Mouse (Mus musculus): ENCODE results near the gene Ubald1. TPM values are rescaled to one million over a fixed set of nuclear protein-coding genes. Genes with fewer than 3 reads are reported as not detected.

Gene Ubald1
- 10 to 100 TPM; 95.8 to 96.4 TPM for total RNA-seq (2021)
- long read RNA-seq, experiment 1, full-length matches to known transcripts, result 56 of 75 reads
- long read RNA-seq, experiment 1, partial matches to known transcripts, result 13 of 75 reads
- long read RNA-seq, experiment 1, other reads (novel, unspliced or antisense), result 6 of 75 reads
- long read RNA-seq, experiment 2, full-length matches to known transcripts, result 70 of 109 reads
- long read RNA-seq, experiment 2, partial matches to known transcripts, result 18 of 109 reads
- long read RNA-seq, experiment 2, other reads (novel, unspliced or antisense), result 21 of 109 reads

GRCm38 (mm10) chr16:4880136-4880825 is at the start of gene Ubald1:
Gene Ubald1 (minus strand): TSS chr16:4880315.
- peak within 1 kb of the TSS; percentile 100 for H3K4me3 ChIP-seq
- no peak for TF ChIP-seq CTCF (conservative IDR thresholded peaks at IDR 0.05)
- peak; percentile 98 to 99 for DNase-seq (ENCODE audit: low spot score in 2 of 2)
- H3K27ac ChIP-seq, result peak within 1 kb of the TSS; percentile 99

- no peak overlapping the region for H3K4me3 ChIP-seq
- DNase-seq (ENCODE audit: low spot score in 2 of 2), result no peak
Measured at GRCm38 (mm10) chr16:4928474-4928873, 48.4 kb upstream of the Ubald1 start.

GRCm38 (mm10) chr16:4927967-4928366 is 47.9 kb upstream of the Ubald1 start:
- no peak for DNase-seq (ENCODE audit: low spot score in 2 of 2)
- no peak for TF ChIP-seq CTCF (conservative IDR thresholded peaks at IDR 0.05)
- peak overlapping the region; percentile 19; the same call in 1 of the 2 replicates for H3K27ac ChIP-seq

More at GRCm38 (mm10) chr16:4928474-4928873, 48.4 kb upstream of the Ubald1 start:
- no peak for TF ChIP-seq CTCF (conservative IDR thresholded peaks at IDR 0.05)
- peak overlapping the region; percentile 19; the same call in 1 of the 2 replicates for H3K27ac ChIP-seq

GRCm38 (mm10) chr16:4923996-4924395 is 43.9 kb upstream of the Ubald1 start:
- Histone ChIP-seq H3K27ac (peak overlapping the region; percentile 36; the same call in 1 of the 2 replicates), H3K4me3 (no peak overlapping the region)
- no peak for TF ChIP-seq CTCF (conservative IDR thresholded peaks at IDR 0.05)
- DNase-seq (ENCODE audit: low spot score in 2 of 2), result no peak

More at GRCm38 (mm10) chr16:4927967-4928366, 47.9 kb upstream of the Ubald1 start:
- H3K4me3 ChIP-seq, result no peak overlapping the region

- Histone ChIP-seq H3K27ac (peak overlapping the region; percentile 55; the same call in 1 of the 2 replicates), H3K4me3 (no peak overlapping the region)
- no peak for DNase-seq (ENCODE audit: low spot score in 2 of 2)
- TF ChIP-seq CTCF (conservative IDR thresholded peaks at IDR 0.05), result peak; percentile 18; the same call in 1 of the 2 replicates
Measured at GRCm38 (mm10) chr16:4922481-4922880, 42.4 kb upstream of the Ubald1 start.

- TF ChIP-seq CTCF (conservative IDR thresholded peaks at IDR 0.05), result no peak
- no peak for DNase-seq (ENCODE audit: low spot score in 2 of 2)
Measured at GRCm38 (mm10) chr16:4920556-4920955, 40.4 kb upstream of the Ubald1 start.

GRCm38 (mm10) chr16:4916608-4917007 is 36.5 kb upstream of the Ubald1 start:
- H3K4me3 ChIP-seq, result no peak overlapping the region

More at GRCm38 (mm10) chr16:4920556-4920955, 40.4 kb upstream of the Ubald1 start:
- H3K4me3 ChIP-seq, result no peak overlapping the region
- peak overlapping the region; percentile 19; the same call in 1 of the 2 replicates for H3K27ac ChIP-seq

GRCm38 (mm10) chr16:4915931-4916330 is 35.8 kb upstream of the Ubald1 start:
- Histone ChIP-seq H3K4me3 (no peak overlapping the region), H3K27ac (no peak overlapping the region)
- no peak for DNase-seq (ENCODE audit: low spot score in 2 of 2)
- TF ChIP-seq CTCF (conservative IDR thresholded peaks at IDR 0.05), result no peak

More at GRCm38 (mm10) chr16:4916608-4917007, 36.5 kb upstream of the Ubald1 start:
- TF ChIP-seq CTCF (conservative IDR thresholded peaks at IDR 0.05), result no peak
- H3K27ac ChIP-seq, result no peak overlapping the region
- no peak for DNase-seq (ENCODE audit: low spot score in 2 of 2)

- H3K27ac ChIP-seq, result peak overlapping the region; percentile 88
- DNase-seq (ENCODE audit: low spot score in 2 of 2), result peak; percentile 83 to 94
- H3K4me3 ChIP-seq, result no peak overlapping the region; the same call in 1 of the 2 replicates
- TF ChIP-seq CTCF (conservative IDR thresholded peaks at IDR 0.05), result peak; percentile 99
Measured at GRCm38 (mm10) chr16:4913783-4914735, 33.9 kb upstream of the Ubald1 start.

GRCm38 (mm10) chr16:4912907-4913782 is 33.0 kb upstream of the Ubald1 start:
- peak overlapping the region; percentile 88 for H3K27ac ChIP-seq
- 0 out of 2 replicates have a peak, but pooled peaks have one; percentile 3 for TF ChIP-seq CTCF (conservative IDR thresholded peaks at IDR 0.05)
- DNase-seq (ENCODE audit: low spot score in 2 of 2), result no peak
- no peak overlapping the region; the same call in 1 of the 2 replicates for H3K4me3 ChIP-seq

GRCm38 (mm10) chr16:4912074-4912648 is 32.0 kb upstream of the Ubald1 start:
- Histone ChIP-seq H3K27ac (peak overlapping the region; percentile 88), H3K4me3 (no peak overlapping the region)
- DNase-seq (ENCODE audit: low spot score in 2 of 2), result no peak

More at GRCm38 (mm10) chr16:4912074-4912648, 32.0 kb upstream of the Ubald1 start:
- no peak for TF ChIP-seq CTCF (conservative IDR thresholded peaks at IDR 0.05)
